Mouse (Mus musculus): ENCODE results near the gene Dennd1a.

GRCm38 (mm10) chr2:38312921-38313320 is 25.7 kb upstream of the Dennd1a start:
- no peak for TF ChIP-seq CTCF (conservative IDR thresholded peaks at IDR 0.05; ENCODE audit: low read length)
- TF ChIP-seq NANOG (IDR thresholded peaks at IDR 0.05; ENCODE audit: borderline replicate concordance, low read length) = no peak
